Mouse (Mus musculus): Measurements from ENCODE around the gene Wwp2. TPM values are rescaled to one million over a fixed set of nuclear protein-coding genes. Genes with fewer than 3 reads are reported as not detected.
A peak's percentile ranks its signal among the peaks of the same experiment; 100 is the strongest.

Gene Wwp2
- polyA plus RNA-seq, 1 experiment from 2014 or later, result 84.3 TPM

DNA sequence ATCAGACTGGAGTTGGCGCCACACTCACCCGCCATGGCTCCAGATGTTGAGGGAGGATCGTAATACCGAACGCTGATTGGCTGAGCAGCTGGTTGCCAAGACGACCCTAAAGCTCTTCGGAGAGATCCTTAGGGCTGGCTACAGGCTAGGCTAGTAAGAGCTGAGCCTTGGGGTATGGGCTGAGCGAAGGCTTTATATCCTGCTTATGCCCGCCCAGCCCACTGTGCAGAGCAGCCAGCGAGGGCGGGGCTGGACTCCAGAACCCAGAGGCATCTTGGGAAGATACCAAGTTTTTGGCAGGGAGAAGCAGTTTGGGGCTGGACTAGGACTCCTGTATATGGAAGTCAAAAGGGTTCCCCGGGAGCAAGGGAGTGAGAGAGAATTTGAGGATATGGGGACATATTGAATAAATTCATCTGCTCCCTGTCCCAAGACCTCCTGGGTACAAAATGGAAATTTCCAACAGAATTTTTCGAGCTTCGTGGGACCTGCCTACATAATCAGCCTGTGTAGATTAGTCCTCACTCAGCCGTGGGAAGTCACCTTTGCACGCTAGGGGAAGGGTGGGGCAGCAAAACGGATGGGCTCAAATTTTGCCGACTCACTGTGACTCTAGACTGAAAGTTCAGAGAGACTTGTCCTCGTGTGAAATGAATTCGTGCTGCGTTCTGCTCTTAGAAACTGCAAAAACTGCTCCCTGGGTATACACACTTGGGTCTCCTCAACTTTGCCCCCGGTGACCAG, 33.0 kb upstream of the Wwp2 start, which contains the start of gene Nqo1:
Gene Nqo1, minus strand, starts transcription at position 169 of the 744 bp plus-strand sequence.
- Histone ChIP-seq H3K4me2 (replicated peaks) (peak within 1 kb of the TSS; percentile 60), H3K27me3 (no peaks in the 10 kb centered on the region), H3K36me3 (no peaks in the 10 kb centered on the region; the same call in 1 of the 2 replicates), H3K4me1 (peaks cover 37% of the 10 kb centered on the region), H3K9me3 (replicated peaks) (no peaks in the 10 kb centered on the region), H3K9ac (0 out of 2 replicates have a peak within 1 kb of the TSS, but pooled peaks have one; percentile 13), H3K27ac (replicated peaks) (peak within 1 kb of the TSS; percentile 74), H3K4me3 (replicated peaks) (peak within 1 kb of the TSS; percentile 42)
- peak; percentile 95 for ATAC-seq (ENCODE audit: insufficient number of reproducible peaks, low FRiP score, low TSS enrichment, low read depth)
- 7% methylated on average over 22 of the region's 22 CpGs for WGBS

DNA sequence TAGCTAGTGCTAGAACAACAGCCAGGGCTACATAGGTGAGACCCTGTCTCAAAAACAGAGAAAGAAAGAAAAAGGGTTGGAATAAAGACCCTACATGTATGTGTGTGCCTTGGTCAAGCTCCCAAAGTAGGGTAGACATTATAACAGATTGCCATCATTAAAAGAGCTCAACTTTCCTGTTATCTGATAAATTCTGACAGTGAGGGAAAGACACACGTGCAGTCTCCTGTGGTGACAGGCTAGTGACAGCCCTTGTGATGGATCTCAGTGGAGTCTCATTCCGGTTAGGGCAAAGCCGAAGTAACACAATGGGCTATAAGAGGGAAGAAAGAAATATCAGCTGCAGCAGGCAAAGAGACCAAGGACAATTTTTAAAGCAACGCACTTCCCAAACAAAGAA, 32.1 kb upstream of the Wwp2 start:
- Histone ChIP-seq H3K9ac (no peak overlapping the region), H3K9me3 (replicated peaks) (no peaks in the 10 kb centered on the region), H3K4me3 (replicated peaks) (no peak overlapping the region), H3K4me1 (peaks cover 36% of the 10 kb centered on the region), H3K36me3 (peaks cover 3% of the 10 kb centered on the region; the same call in 1 of the 2 replicates), H3K4me2 (replicated peaks) (no peak overlapping the region), H3K27me3 (no peaks in the 10 kb centered on the region), H3K27ac (replicated peaks) (no peak overlapping the region)
- ATAC-seq (ENCODE audit: insufficient number of reproducible peaks, low FRiP score, low TSS enrichment, low read depth), result no peak
- 72% methylated on average over 4 of the region's 4 CpGs for WGBS

DNA sequence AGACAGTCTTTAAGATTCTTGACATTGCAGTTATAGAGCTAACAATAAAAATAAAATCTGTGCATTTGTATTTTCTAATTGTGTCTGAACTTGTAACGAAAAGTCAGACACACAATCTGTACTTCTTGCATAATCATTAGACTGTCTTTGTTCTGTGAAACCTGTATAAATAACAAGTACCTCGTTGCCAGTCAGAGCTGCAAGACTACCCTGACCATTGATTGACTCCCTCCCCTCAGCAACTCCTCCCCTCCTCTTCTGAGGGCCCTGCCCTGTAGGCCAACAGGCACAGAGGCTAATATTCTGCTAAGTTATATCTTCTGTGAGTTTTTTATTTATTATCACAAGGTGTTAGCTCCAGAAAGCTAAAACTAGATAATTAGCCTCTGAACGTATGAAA, 30.2 kb upstream of the Wwp2 start:
- WGBS, result 61% methylated on average over 3 of the region's 3 CpGs
- H3K36me3 ChIP-seq, result peaks cover 22% of the 10 kb centered on the region
- H3K9me3 ChIP-seq (replicated peaks), result no peaks in the 10 kb centered on the region
- ATAC-seq (ENCODE audit: insufficient number of reproducible peaks, low FRiP score, low TSS enrichment, low read depth), result no peak
- H3K27me3 ChIP-seq, result no peaks in the 10 kb centered on the region
- no peak overlapping the region for H3K9ac ChIP-seq
- no peak overlapping the region for H3K4me3 ChIP-seq (replicated peaks)
- H3K27ac ChIP-seq (replicated peaks), result no peak overlapping the region
- no peak overlapping the region for H3K4me2 ChIP-seq (replicated peaks)
- H3K4me1 ChIP-seq, result peaks cover 28% of the 10 kb centered on the region

DNA sequence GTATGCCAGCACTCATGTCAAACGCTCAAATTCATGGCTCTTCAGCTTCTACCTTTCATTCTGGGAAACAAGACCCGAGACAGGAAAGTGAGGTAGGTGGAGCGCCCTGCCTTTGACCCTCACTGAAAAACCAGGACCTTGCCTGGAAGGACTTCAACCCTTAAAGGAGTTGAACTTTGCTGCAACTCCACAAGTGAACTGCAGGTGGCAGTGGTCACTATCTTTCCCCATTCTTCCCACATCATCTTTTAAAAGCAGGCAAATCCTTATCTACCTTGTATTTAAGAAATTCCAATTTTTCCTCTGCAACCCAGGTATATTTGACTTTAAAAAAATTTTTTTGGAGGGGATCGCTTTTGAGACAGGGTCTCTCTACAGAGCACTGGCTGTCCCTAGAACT, 24.8 kb upstream of the Wwp2 start:
- Histone ChIP-seq H3K27ac (replicated peaks) (no peak overlapping the region), H3K36me3 (peaks cover 75% of the 10 kb centered on the region), H3K9ac (no peak overlapping the region), H3K4me1 (no peaks in the 10 kb centered on the region), H3K9me3 (replicated peaks) (no peaks in the 10 kb centered on the region), H3K27me3 (no peaks in the 10 kb centered on the region), H3K4me3 (replicated peaks) (no peak overlapping the region), H3K4me2 (replicated peaks) (no peak overlapping the region)
- ATAC-seq (ENCODE audit: insufficient number of reproducible peaks, low FRiP score, low TSS enrichment, low read depth), result no peak
- whole genome bisulfite sequencing, result 72% methylated on average over 4 of the region's 4 CpGs

DNA sequence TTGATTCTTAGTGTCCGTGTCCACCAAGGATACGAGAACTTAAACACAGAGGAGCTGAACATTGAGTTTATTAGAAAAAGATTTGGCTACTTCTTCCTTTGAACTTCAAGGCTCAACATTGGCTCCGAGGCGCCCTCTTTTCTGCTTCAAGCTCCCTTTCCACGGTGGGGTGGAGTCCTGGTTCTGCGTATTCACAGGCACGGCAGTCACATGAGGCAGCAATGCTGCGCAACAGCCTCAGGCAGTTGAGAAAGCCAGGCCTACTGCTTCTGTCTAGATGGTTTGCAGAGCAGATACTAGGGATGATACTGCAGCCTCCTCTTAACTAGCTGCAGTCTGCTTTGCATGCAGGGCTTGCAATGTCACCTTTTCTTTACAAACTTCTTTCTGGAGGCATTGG, 23.6 kb upstream of the Wwp2 start:
- no peak overlapping the region for H3K27ac ChIP-seq (replicated peaks)
- WGBS, result 78% methylated on average over 8 of the region's 8 CpGs
- no peak overlapping the region for H3K9ac ChIP-seq
- ATAC-seq (ENCODE audit: insufficient number of reproducible peaks, low FRiP score, low TSS enrichment, low read depth), result no peak
- no peaks in the 10 kb centered on the region for H3K9me3 ChIP-seq (replicated peaks)
- no peaks in the 10 kb centered on the region for H3K27me3 ChIP-seq
- no peaks in the 10 kb centered on the region for H3K4me1 ChIP-seq
- no peak overlapping the region for H3K4me3 ChIP-seq (replicated peaks)
- H3K4me2 ChIP-seq (replicated peaks), result no peak overlapping the region
- H3K36me3 ChIP-seq, result peaks cover 86% of the 10 kb centered on the region

DNA sequence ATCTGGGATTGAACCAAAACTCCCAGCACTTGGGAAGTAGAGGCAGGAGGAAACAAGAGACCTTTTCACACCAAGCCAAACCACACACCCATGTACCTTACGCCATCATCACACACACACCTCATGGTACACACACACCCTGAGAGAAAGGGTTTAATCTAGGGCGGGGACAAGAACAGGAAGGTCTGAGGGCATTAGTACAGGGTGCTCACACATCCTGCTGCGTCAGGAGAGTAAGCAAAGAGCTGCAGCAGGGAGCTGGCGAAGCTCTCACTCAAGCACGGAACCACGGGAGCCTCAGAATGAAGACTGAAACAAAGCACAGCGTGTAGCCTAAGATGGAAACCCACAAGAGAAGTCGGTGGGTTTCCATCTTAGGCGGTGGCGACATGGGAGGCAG, 22.3 kb upstream of the Wwp2 start:
- H3K4me2 ChIP-seq (replicated peaks), result no peak overlapping the region
- H3K27ac ChIP-seq (replicated peaks), result no peak overlapping the region
- H3K27me3 ChIP-seq, result no peaks in the 10 kb centered on the region
- H3K9me3 ChIP-seq (replicated peaks), result no peaks in the 10 kb centered on the region
- WGBS, result 87% methylated on average over 10 of the region's 10 CpGs
- no peak overlapping the region for H3K9ac ChIP-seq
- H3K4me3 ChIP-seq (replicated peaks), result no peak overlapping the region
- peaks cover 98% of the 10 kb centered on the region for H3K36me3 ChIP-seq
- no peak for ATAC-seq (ENCODE audit: insufficient number of reproducible peaks, low FRiP score, low TSS enrichment, low read depth)
- H3K4me1 ChIP-seq, result no peaks in the 10 kb centered on the region

DNA sequence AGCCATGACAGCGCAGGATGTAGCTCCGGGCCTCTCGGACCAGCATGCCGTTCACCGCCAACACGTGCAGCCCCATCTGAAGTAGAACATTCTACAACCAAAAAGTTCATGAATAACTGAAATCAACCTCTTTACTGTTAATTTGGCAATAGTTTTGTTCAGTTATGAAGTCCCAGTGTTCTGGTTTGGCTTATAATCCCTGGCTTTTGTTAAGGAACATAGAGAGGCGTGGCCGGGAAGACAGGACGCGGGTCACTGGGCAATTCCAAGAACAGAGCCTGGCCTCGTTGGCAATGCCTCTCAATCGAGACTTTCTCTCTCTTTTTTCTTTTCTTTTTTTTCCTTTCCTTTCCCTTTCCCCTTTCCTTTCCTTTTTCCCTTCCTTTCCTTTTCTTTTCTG, 19.2 kb upstream of the Wwp2 start:
- Histone ChIP-seq H3K4me2 (replicated peaks) (no peak overlapping the region), H3K9me3 (replicated peaks) (no peaks in the 10 kb centered on the region), H3K36me3 (peaks cover 94% of the 10 kb centered on the region), H3K9ac (no peak overlapping the region), H3K27ac (replicated peaks) (no peak overlapping the region), H3K4me1 (no peaks in the 10 kb centered on the region), H3K4me3 (replicated peaks) (no peak overlapping the region), H3K27me3 (no peaks in the 10 kb centered on the region)
- ATAC-seq (ENCODE audit: insufficient number of reproducible peaks, low FRiP score, low TSS enrichment, low read depth), result no peak
- WGBS, result 90% methylated on average over 12 of the region's 12 CpGs

DNA sequence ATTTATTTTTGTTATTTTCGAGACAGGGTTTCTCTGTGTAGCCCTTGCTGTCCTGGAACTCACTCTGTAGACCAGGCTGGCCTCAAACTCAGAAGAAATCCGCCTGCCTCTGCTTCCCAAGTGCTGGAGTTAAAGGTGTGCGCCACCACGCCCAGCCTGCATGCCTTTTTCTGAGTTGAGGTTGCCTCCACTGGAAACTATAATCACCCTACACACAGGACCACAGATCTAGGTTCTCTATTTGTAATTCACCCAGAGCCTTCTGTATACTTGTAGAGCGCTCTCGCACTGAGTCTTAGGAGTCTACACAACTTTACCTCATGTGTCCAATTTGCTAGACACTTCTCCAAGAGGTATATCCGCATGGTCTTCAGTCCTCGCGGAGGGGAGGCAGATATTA, 12.0 kb upstream of the Wwp2 start:
- H3K27ac ChIP-seq (replicated peaks), result peak overlapping the region; percentile 49
- H3K36me3 ChIP-seq, result peaks cover 29% of the 10 kb centered on the region
- peak overlapping the region; percentile 57 for H3K4me2 ChIP-seq (replicated peaks)
- peaks cover 22% of the 10 kb centered on the region for H3K4me1 ChIP-seq
- 27% methylated on average over 9 of the region's 9 CpGs for WGBS
- peak overlapping the region; percentile 67 for H3K9ac ChIP-seq
- no peaks in the 10 kb centered on the region for H3K27me3 ChIP-seq
- no peak for ATAC-seq (ENCODE audit: insufficient number of reproducible peaks, low FRiP score, low TSS enrichment, low read depth)
- peak overlapping the region; percentile 68 for H3K4me3 ChIP-seq (replicated peaks)
- H3K9me3 ChIP-seq (replicated peaks), result no peaks in the 10 kb centered on the region

DNA sequence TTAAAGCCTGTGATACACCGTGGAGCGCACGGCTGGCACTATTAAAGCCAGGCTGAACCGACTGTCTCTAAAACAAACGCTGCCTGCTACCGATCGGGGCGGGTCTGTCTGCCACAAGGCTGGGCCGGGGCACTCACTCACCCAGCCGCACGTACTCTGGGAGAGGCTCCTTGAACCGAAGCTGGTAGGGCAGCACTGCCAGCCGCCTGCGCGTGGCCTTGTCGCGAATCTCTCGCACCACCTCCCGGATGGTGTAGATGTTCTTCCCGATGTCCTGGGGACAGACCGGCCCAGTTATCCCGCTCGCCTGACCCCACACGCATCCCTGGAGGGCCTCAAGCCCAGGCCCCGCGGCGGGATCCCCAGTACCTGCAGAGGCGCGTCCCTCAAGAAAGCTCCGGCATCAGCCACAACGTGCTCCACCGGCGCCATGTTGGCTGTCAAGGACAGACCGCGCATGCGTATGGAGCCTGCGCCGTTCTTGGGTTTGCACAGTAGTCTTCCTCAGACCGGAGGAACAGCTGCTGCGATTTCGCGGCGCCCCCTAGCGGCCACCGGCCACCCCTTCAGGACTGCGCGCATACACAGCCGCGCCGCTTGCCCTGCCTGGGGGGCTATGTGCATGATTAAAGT, 11.5 kb upstream of the Wwp2 start, which contains the start of gene Nob1:
Gene Nob1, minus strand, starts transcription at position 455 of the 633 bp plus-strand sequence.
- Histone ChIP-seq H3K4me1 (peaks cover 22% of the 10 kb centered on the region), H3K27me3 (no peaks in the 10 kb centered on the region), H3K4me2 (replicated peaks) (peak within 1 kb of the TSS; percentile 57), H3K9me3 (replicated peaks) (no peaks in the 10 kb centered on the region), H3K27ac (replicated peaks) (peak within 1 kb of the TSS; percentile 49), H3K4me3 (replicated peaks) (peak within 1 kb of the TSS; percentile 68), H3K36me3 (peaks cover 24% of the 10 kb centered on the region), H3K9ac (peak within 1 kb of the TSS; percentile 67)
- peak; percentile 97 for ATAC-seq (ENCODE audit: insufficient number of reproducible peaks, low FRiP score, low TSS enrichment, low read depth)
- under 1% methylated on average over 50 of the region's 50 CpGs for WGBS

DNA sequence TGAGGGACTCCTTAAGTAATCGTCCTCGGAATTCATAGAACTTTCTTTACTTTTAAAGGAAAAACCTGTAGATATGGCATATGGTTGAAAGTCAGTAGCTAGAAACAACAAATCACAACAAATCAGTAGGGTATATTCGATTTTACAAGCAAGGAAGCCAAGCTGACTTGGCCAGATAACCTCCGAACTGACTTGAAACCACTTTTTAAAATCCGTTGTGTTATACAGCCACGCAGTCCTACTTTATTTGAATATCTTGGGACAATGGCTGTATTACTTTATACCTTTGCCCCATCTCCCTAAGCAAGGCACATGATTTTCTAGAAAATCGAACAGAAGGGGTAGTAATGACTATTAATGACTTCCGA, 11.0 kb upstream of the Wwp2 start:
- peaks cover 19% of the 10 kb centered on the region for H3K36me3 ChIP-seq
- ATAC-seq (ENCODE audit: insufficient number of reproducible peaks, low FRiP score, low TSS enrichment, low read depth), result no peak
- peaks cover 22% of the 10 kb centered on the region for H3K4me1 ChIP-seq
- 49% methylated on average over 8 of the region's 8 CpGs for WGBS
- H3K4me2 ChIP-seq (replicated peaks), result peak overlapping the region; percentile 57; the same call in 1 of the 2 replicates
- no peak overlapping the region for H3K9ac ChIP-seq
- H3K9me3 ChIP-seq (replicated peaks), result no peaks in the 10 kb centered on the region
- H3K27me3 ChIP-seq, result no peaks in the 10 kb centered on the region
- peak overlapping the region; percentile 68; the same call in 1 of the 2 replicates for H3K4me3 ChIP-seq (replicated peaks)
- H3K27ac ChIP-seq (replicated peaks), result no peak overlapping the region

DNA sequence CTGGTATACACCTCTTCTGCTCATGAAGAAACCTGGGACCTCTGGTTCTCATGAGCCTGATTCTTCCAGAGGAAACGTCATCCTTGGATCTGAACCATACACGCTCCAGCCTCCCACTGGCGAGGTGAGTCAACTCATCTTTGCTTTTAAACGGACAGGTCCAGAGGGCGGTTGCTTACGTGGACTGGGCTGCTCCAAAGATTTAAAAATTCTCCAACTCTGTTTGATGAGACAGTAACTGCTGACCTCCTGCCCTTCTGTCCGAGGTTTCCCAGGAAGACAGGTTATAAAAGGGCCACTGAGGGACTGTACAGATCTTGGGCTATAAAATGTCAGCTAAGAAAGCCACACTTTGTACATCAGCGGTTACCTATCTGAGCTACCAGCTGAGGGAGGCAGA, 5.3 kb upstream of the Wwp2 start:
- 76% methylated on average over 8 of the region's 8 CpGs for WGBS
- no peaks in the 10 kb centered on the region for H3K36me3 ChIP-seq
- no peaks in the 10 kb centered on the region for H3K27me3 ChIP-seq
- H3K9ac ChIP-seq, result no peak overlapping the region
- H3K27ac ChIP-seq (replicated peaks), result no peak overlapping the region
- no peaks in the 10 kb centered on the region for H3K9me3 ChIP-seq (replicated peaks)
- no peak overlapping the region for H3K4me3 ChIP-seq (replicated peaks)
- no peak for ATAC-seq (ENCODE audit: insufficient number of reproducible peaks, low FRiP score, low TSS enrichment, low read depth)
- H3K4me2 ChIP-seq (replicated peaks), result no peak overlapping the region
- H3K4me1 ChIP-seq, result peaks cover 5% of the 10 kb centered on the region

All from embryonic facial prominence, embryonic 15.5 days (tissue).